Mouse (Mus musculus) urinary bladder, adult 18-20 months (tissue): Measurements from ENCODE around the gene D130043K22Rik.
"Not testable (repeated sequence)": the region's sequence is repeated elsewhere in the genome, so short reads cannot be mapped to it uniquely, and the experiment has no call there.

ENCODE experiments used
- DNase-seq, 2 experiments: peaks; one replicate each; pipeline ENCODE4 v3.0.0; 2022; ENCODE audit warnings: low spot score in 2 of 2, mixed read lengths in 2 of 2

D130043K22Rik gene

GRCm38 (mm10) chr13:24831353-24832130, 13.4 kb upstream of the D130043K22Rik start, which contains the start of the genes Acot13 and Tdp2:
Acot13 (minus strand) TSS chr13:24831540.
Tdp2 (plus strand) TSS chr13:24831679.
- peak; percentile 79 to 90 for DNase-seq

- no peak for DNase-seq
These were observed 12.7 kb upstream of the D130043K22Rik start for GRCm38 (mm10) chr13:24832131-24832810.

- DNase-seq: no peak
These were observed 12.2 kb upstream of the D130043K22Rik start for GRCm38 (mm10) chr13:24832811-24833155.

- not testable (repeated sequence) for DNase-seq
These were observed 7.2 kb upstream of the D130043K22Rik start for GRCm38 (mm10) chr13:24837765-24838164.

GRCm38 (mm10) chr13:24839831-24840230, 5.1 kb upstream of the D130043K22Rik start:
- no peak for DNase-seq

GRCm38 (mm10) chr13:24841702-24842101, 3.2 kb upstream of the D130043K22Rik start:
- no peak for DNase-seq

- DNase-seq: no peak
These were observed 4.4 kb downstream of the D130043K22Rik start for GRCm38 (mm10) chr13:24849318-24849717.

GRCm38 (mm10) chr13:24851989-24852388, 7.1 kb downstream of the D130043K22Rik start:
- DNase-seq: no peak

GRCm38 (mm10) chr13:24852570-24852969, 7.6 kb downstream of the D130043K22Rik start:
- DNase-seq: no peak

GRCm38 (mm10) chr13:24859115-24859514, 14.2 kb downstream of the D130043K22Rik start:
- no peak for DNase-seq

- DNase-seq: no peak
These were observed 16.1 kb downstream of the D130043K22Rik start for GRCm38 (mm10) chr13:24861084-24861483.

GRCm38 (mm10) chr13:24862021-24862420, 17.1 kb downstream of the D130043K22Rik start:
- no peak for DNase-seq

GRCm38 (mm10) chr13:24862520-24862919, 17.6 kb downstream of the D130043K22Rik start:
- DNase-seq: no peak

GRCm38 (mm10) chr13:24866430-24867402, 21.8 kb downstream of the D130043K22Rik start:
- no peak for DNase-seq

- no peak for DNase-seq
These were observed 22.9 kb downstream of the D130043K22Rik start for GRCm38 (mm10) chr13:24867789-24868188.

GRCm38 (mm10) chr13:24868233-24868632, 23.3 kb downstream of the D130043K22Rik start:
- DNase-seq: no peak

GRCm38 (mm10) chr13:24879359-24880040, 34.6 kb downstream of the D130043K22Rik start:
- DNase-seq: peak; percentile 5 to 7

GRCm38 (mm10) chr13:24880208-24880607, 35.3 kb downstream of the D130043K22Rik start:
- no peak for DNase-seq

- DNase-seq: no peak
These were observed 35.8 kb downstream of the D130043K22Rik start for GRCm38 (mm10) chr13:24880704-24881103.

GRCm38 (mm10) chr13:24882411-24882810, 37.5 kb downstream of the D130043K22Rik start:
- no peak for DNase-seq

- DNase-seq: no peak
These were observed 44.6 kb downstream of the D130043K22Rik start for GRCm38 (mm10) chr13:24889554-24889953.
